Mouse (Mus musculus): ENCODE results near the gene Kxd1.

DNA sequence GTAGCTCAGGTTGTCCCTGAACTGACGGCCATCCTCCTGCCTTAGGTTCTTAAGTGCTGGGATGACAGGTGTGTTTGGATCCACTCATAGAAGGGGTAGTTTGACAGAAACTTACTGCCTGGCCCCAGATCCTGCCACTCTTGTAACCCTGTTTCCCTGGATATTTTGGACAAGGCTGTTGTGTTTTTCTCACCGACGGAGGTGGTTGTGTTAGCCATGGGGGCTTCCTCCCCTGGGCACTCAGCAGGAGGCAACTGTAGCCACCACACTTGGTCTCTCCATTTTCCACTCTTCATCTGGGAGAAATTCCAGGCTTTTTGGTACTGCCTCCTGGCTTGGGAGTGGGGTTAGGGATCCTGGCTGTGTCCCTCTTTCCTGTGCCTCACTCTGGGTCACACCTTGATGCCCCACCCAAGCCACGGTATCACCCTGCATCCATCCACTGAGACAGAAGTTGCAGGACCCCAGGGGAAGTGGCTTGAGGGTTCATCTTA, 12.3 kb upstream of the Kxd1 start:
- TF ChIP-seq CTCF (IDR thresholded peaks at IDR 0.05; ENCODE audit: borderline replicate concordance, insufficient read depth, low read depth, low read length) (no peak), POLR2A (IDR thresholded peaks at IDR 0.05; ENCODE audit: borderline replicate concordance, insufficient read depth, low read length) (no peak)
